Mouse (Mus musculus): ENCODE results near the gene Agap1.

- TF ChIP-seq CTCF (IDR thresholded peaks at IDR 0.05; ENCODE audit: control insufficient read depth, insufficient read depth, low read length) (no peak), POLR2A (IDR thresholded peaks at IDR 0.05; ENCODE audit: borderline replicate concordance, control insufficient read depth, low read depth, low read length) (no peak)
These were observed 446.8 kb downstream of the Agap1 start for GRCm38 (mm10) chr1:89901381-89901780.

Measured in bone marrow, adult 2 months (tissue).